Mouse (Mus musculus): ENCODE data around the gene Ncmap.

Ncmap gene

GRCm38 (mm10) chr4:135397991-135398390, at the start of gene Ncmap:
Gene Ncmap, minus strand, starts transcription at chr4:135398227.
- no peak for DNase-seq (ENCODE audit: low spot score in 2 of 2)

- no peak for DNase-seq (ENCODE audit: low spot score in 2 of 2)
Measured at GRCm38 (mm10) chr4:135442473-135442872, 44.4 kb upstream of the Ncmap start.

GRCm38 (mm10) chr4:135439904-135440522, 42.0 kb upstream of the Ncmap start:
- DNase-seq (ENCODE audit: low spot score in 2 of 2): no peak

- no peak for DNase-seq (ENCODE audit: low spot score in 2 of 2)
Measured at GRCm38 (mm10) chr4:135439188-135439647, 41.2 kb upstream of the Ncmap start.

- DNase-seq (ENCODE audit: low spot score in 2 of 2): no peak
Measured at GRCm38 (mm10) chr4:135437924-135438323, 39.9 kb upstream of the Ncmap start.

GRCm38 (mm10) chr4:135436291-135436690, 38.3 kb upstream of the Ncmap start:
- DNase-seq (ENCODE audit: low spot score in 2 of 2): no peak

GRCm38 (mm10) chr4:135434395-135434789, 36.4 kb upstream of the Ncmap start:
- no peak for DNase-seq (ENCODE audit: low spot score in 2 of 2)

GRCm38 (mm10) chr4:135433443-135434394, 35.7 kb upstream of the Ncmap start, which contains the start of gene Rcan3:
Gene Rcan3, minus strand, starts transcription at chr4:135433853.
- peak; percentile 25 to 40 for DNase-seq (ENCODE audit: low spot score in 2 of 2)

- no peak for DNase-seq (ENCODE audit: low spot score in 2 of 2)
Measured at GRCm38 (mm10) chr4:135433086-135433442, 35.0 kb upstream of the Ncmap start.

- DNase-seq (ENCODE audit: low spot score in 2 of 2): no peak
Measured at GRCm38 (mm10) chr4:135429990-135430760, 32.1 kb upstream of the Ncmap start.

GRCm38 (mm10) chr4:135429383-135429782, 31.4 kb upstream of the Ncmap start:
- no peak for DNase-seq (ENCODE audit: low spot score in 2 of 2)

GRCm38 (mm10) chr4:135426587-135426986, 28.6 kb upstream of the Ncmap start:
- DNase-seq (ENCODE audit: low spot score in 2 of 2): no peak

GRCm38 (mm10) chr4:135425625-135426024, 27.6 kb upstream of the Ncmap start:
- peak; percentile 37 to 59 for DNase-seq (ENCODE audit: low spot score in 2 of 2)

GRCm38 (mm10) chr4:135420961-135421360, 22.9 kb upstream of the Ncmap start:
- no peak for DNase-seq (ENCODE audit: low spot score in 2 of 2)

- DNase-seq (ENCODE audit: low spot score in 2 of 2): no peak
Measured at GRCm38 (mm10) chr4:135420416-135420815, 22.4 kb upstream of the Ncmap start.

GRCm38 (mm10) chr4:135419996-135420395, 22.0 kb upstream of the Ncmap start:
- no peak for DNase-seq (ENCODE audit: low spot score in 2 of 2)

- no peak for DNase-seq (ENCODE audit: low spot score in 2 of 2)
Measured at GRCm38 (mm10) chr4:135416367-135416766, 18.3 kb upstream of the Ncmap start.

- no peak for DNase-seq (ENCODE audit: low spot score in 2 of 2)
Measured at GRCm38 (mm10) chr4:135413491-135413890, 15.5 kb upstream of the Ncmap start.

GRCm38 (mm10) chr4:135411633-135412032, 13.6 kb upstream of the Ncmap start:
- peak in 1 of 2 experiments; percentile 35 for DNase-seq (ENCODE audit: low spot score in 2 of 2)

GRCm38 (mm10) chr4:135406180-135406579, 8.2 kb upstream of the Ncmap start:
- peak; percentile 28 to 36 for DNase-seq (ENCODE audit: low spot score in 2 of 2)

- DNase-seq (ENCODE audit: low spot score in 2 of 2): no peak
Measured at GRCm38 (mm10) chr4:135404916-135405315, 6.9 kb upstream of the Ncmap start.

- DNase-seq (ENCODE audit: low spot score in 2 of 2): no peak
Measured at GRCm38 (mm10) chr4:135404048-135404447, 6.0 kb upstream of the Ncmap start.

All from frontal cortex, postnatal 14 days (tissue).